Mouse (Mus musculus): ENCODE results near the gene Mta3. TPM values are rescaled to one million over a fixed set of nuclear protein-coding genes. Genes with fewer than 3 reads are reported as not detected.
A peak's percentile ranks its signal among the peaks of the same experiment; 100 is the strongest.

The Mta3 gene
- 42.2 and 45.0 TPM in 2 replicates for polyA plus RNA-seq (2015; fragmentation: Nextera tagmentation; extraction: Ambion mirVana)

DNA sequence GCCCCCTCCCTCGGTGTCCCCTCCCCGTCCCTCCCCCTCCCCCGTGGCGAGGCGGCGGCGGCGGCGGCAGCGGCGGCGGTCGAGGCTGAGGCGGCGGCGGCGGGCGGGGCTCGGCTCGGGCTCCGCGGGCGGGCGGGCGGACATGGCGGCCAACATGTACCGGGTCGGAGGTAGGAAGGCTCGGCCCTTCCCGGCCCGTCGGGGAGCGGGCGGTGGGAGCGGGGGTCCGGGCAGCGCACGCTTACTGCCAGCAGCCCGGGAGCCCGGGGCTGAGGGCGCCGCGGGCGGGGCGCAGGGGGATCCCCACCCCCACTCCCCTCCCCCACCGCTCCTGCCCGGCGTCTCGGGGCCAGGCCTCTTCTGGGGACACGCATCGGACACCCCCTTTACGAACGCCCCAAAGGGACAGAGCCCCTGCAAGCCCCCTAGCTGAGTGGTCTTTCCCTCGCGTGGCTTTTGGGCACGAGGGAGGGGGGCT, at the start of gene Mta3:
Gene Mta3, plus strand, starts transcription at position 48 of the 478 bp plus-strand sequence.
- H3K36me3 ChIP-seq (ENCODE audit: insufficient read depth, low read length), result no peaks in the 10 kb centered on the region
- H3K9me3 ChIP-seq (replicated peaks; ENCODE audit: low read length), result no peaks in the 10 kb centered on the region
- H3K4me1 ChIP-seq (replicated peaks; ENCODE audit: insufficient read depth, low read length), result no peaks in the 10 kb centered on the region
- ATAC-seq (replicated peaks; ENCODE audit: low FRiP score, low read depth), result peak; percentile 39; the same call in 1 of the 2 replicates
- peak within 1 kb of the TSS; percentile 91 for H3K4me3 ChIP-seq (replicated peaks; ENCODE audit: low read depth, low read length)
- peak within 1 kb of the TSS; percentile 97 for H3K27ac ChIP-seq
- DNase-seq (ENCODE audit: low spot score), result peak; percentile 49
- peak within 1 kb of the TSS; percentile 84 for H3K4me2 ChIP-seq (ENCODE audit: low read length)
- peak within 1 kb of the TSS; percentile 97 for H3K9ac ChIP-seq (ENCODE audit: low read depth, low read length)
- H3K27me3 ChIP-seq (ENCODE audit: insufficient read depth, low read length), result no peaks in the 10 kb centered on the region
- WGBS, result 0% methylated on average over 36 of the region's 56 CpGs
- no peak for TF ChIP-seq CTCF (IDR thresholded peaks at IDR 0.05; ENCODE audit: low read depth)

DNA sequence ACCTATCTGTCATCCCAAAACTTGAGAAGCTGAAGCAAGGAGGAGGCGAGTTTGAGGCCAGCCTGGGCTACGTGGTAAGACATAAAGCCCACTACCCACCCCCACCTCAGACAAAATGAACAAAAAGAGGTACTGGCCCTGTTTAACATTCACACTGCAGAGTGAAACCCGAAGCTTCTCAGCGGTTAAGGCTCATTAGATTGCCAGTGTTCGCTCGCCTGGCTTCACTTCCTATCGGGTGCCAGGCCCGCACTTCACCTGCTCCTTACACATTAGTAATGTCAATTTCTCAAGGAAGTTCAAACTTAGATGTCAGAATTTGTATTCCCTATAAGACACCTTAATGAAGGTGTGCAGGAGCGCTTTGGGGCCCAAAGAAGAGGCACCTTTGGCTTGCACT, 48.6 kb upstream of the Mta3 start:
- Histone ChIP-seq H3K4me2 (ENCODE audit: low read length) (no peak overlapping the region), H3K4me1 (replicated peaks; ENCODE audit: insufficient read depth, low read length) (0 out of 2 replicates have a peak, but pooled peaks cover 6% of the 10 kb centered on the region), H3K27me3 (ENCODE audit: insufficient read depth, low read length) (no peaks in the 10 kb centered on the region), H3K9ac (ENCODE audit: low read depth, low read length) (no peak overlapping the region), H3K9me3 (replicated peaks; ENCODE audit: low read length) (no peaks in the 10 kb centered on the region), H3K36me3 (ENCODE audit: insufficient read depth, low read length) (no peaks in the 10 kb centered on the region), H3K4me3 (replicated peaks; ENCODE audit: low read depth, low read length) (no peak overlapping the region), H3K27ac (no peak overlapping the region)
- no peak for ATAC-seq (replicated peaks; ENCODE audit: low FRiP score, low read depth)
- no peak for TF ChIP-seq CTCF (IDR thresholded peaks at IDR 0.05; ENCODE audit: low read depth)
- DNase-seq (ENCODE audit: low spot score), result no peak
- WGBS, result 53% methylated on average over 9 of the region's 9 CpGs

DNA sequence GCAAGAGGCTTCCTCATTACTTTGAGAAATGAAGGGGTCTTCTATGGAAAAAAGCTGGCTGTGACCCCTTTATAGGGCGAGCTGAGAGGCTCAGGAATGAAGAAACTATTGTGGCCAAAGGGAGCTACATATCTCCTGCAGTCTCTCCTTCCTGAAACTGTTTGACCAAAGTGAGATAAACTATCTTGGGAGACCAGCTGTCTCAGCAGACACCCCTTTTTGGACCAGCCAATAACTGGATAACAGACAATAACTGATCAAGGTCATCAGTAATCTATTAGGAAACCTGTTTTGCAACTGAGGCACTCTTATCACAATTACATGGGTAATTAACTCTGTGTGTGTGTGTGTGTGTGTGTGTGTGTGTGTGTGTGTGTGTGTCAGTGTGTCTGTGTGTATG, 47.0 kb upstream of the Mta3 start:
- DNase-seq (ENCODE audit: low spot score) (no peak), ATAC-seq (replicated peaks; ENCODE audit: low FRiP score, low read depth) (no peak)
- Histone ChIP-seq H3K4me3 (replicated peaks; ENCODE audit: low read depth, low read length) (no peak overlapping the region), H3K27me3 (ENCODE audit: insufficient read depth, low read length) (no peaks in the 10 kb centered on the region), H3K9me3 (replicated peaks; ENCODE audit: low read length) (no peaks in the 10 kb centered on the region), H3K4me1 (replicated peaks; ENCODE audit: insufficient read depth, low read length) (0 out of 2 replicates have a peak, but pooled peaks cover 6% of the 10 kb centered on the region), H3K9ac (ENCODE audit: low read depth, low read length) (no peak overlapping the region), H3K27ac (no peak overlapping the region), H3K36me3 (ENCODE audit: insufficient read depth, low read length) (no peaks in the 10 kb centered on the region), H3K4me2 (ENCODE audit: low read length) (no peak overlapping the region)
- 94% methylated on average over 1 of the region's 1 CpGs for WGBS
- no peak for TF ChIP-seq CTCF (IDR thresholded peaks at IDR 0.05; ENCODE audit: low read depth)

- H3K4me1 ChIP-seq (replicated peaks; ENCODE audit: insufficient read depth, low read length), result no peaks in the 10 kb centered on the region
- TF ChIP-seq CTCF (IDR thresholded peaks at IDR 0.05; ENCODE audit: low read depth), result no peak
- DNase-seq (ENCODE audit: low spot score) (no peak), ATAC-seq (replicated peaks; ENCODE audit: low FRiP score, low read depth) (no peak)
- no peaks in the 10 kb centered on the region for H3K36me3 ChIP-seq (ENCODE audit: insufficient read depth, low read length)
- 42% methylated on average over 8 of the region's 8 CpGs for WGBS
- no peak overlapping the region for H3K9ac ChIP-seq (ENCODE audit: low read depth, low read length)
- no peak overlapping the region for H3K4me3 ChIP-seq (replicated peaks; ENCODE audit: low read depth, low read length)
- no peaks in the 10 kb centered on the region for H3K9me3 ChIP-seq (replicated peaks; ENCODE audit: low read length)
- no peak overlapping the region for H3K4me2 ChIP-seq (ENCODE audit: low read length)
- no peaks in the 10 kb centered on the region for H3K27me3 ChIP-seq (ENCODE audit: insufficient read depth, low read length)
- no peak overlapping the region for H3K27ac ChIP-seq
Measured at GRCm38 (mm10) chr17:83664761-83665160, 41.2 kb upstream of the Mta3 start.

DNA sequence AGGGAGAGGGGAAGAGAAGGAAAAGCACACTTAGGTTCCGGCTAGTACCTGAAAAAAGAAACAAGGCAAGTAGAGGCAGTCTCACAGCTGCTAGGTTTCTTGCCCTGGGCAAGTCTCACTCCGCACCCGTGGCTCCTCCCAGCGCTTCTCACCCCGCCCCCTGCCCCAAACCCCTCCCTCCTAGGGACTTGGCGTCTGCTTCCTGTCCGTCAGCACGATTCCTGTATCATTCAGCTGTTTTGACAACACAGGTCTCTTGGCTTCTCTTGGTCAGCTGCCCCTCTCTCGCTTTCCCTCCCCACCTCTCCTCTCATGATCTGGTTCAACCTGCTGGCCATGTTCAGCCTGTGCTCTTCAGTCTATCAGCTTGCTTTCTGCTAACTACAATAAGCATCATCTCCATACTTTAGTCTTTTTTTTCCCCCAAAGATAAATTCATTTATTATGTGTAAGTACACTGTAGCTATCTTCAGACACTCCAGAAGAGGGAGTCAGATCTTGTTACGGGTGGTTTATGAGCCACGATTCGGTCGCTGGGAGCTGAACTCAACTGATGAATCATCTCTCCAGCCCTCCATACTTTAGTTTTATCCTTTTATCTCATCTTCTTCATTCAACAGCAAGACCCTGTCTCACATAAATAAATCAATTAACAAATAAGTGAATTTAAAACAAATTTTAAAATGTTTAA, 39.2 kb upstream of the Mta3 start:
- Histone ChIP-seq H3K9ac (ENCODE audit: low read depth, low read length) (no peak overlapping the region), H3K4me2 (ENCODE audit: low read length) (no peak overlapping the region), H3K27ac (no peak overlapping the region), H3K4me3 (replicated peaks; ENCODE audit: low read depth, low read length) (no peak overlapping the region), H3K27me3 (ENCODE audit: insufficient read depth, low read length) (no peaks in the 10 kb centered on the region), H3K9me3 (replicated peaks; ENCODE audit: low read length) (no peaks in the 10 kb centered on the region), H3K36me3 (ENCODE audit: insufficient read depth, low read length) (no peaks in the 10 kb centered on the region), H3K4me1 (replicated peaks; ENCODE audit: insufficient read depth, low read length) (no peaks in the 10 kb centered on the region)
- TF ChIP-seq CTCF (IDR thresholded peaks at IDR 0.05; ENCODE audit: low read depth), result no peak
- ATAC-seq (replicated peaks; ENCODE audit: low FRiP score, low read depth), result no peak
- 55% methylated on average over 13 of the region's 13 CpGs for WGBS
- no peak for DNase-seq (ENCODE audit: low spot score)

DNA sequence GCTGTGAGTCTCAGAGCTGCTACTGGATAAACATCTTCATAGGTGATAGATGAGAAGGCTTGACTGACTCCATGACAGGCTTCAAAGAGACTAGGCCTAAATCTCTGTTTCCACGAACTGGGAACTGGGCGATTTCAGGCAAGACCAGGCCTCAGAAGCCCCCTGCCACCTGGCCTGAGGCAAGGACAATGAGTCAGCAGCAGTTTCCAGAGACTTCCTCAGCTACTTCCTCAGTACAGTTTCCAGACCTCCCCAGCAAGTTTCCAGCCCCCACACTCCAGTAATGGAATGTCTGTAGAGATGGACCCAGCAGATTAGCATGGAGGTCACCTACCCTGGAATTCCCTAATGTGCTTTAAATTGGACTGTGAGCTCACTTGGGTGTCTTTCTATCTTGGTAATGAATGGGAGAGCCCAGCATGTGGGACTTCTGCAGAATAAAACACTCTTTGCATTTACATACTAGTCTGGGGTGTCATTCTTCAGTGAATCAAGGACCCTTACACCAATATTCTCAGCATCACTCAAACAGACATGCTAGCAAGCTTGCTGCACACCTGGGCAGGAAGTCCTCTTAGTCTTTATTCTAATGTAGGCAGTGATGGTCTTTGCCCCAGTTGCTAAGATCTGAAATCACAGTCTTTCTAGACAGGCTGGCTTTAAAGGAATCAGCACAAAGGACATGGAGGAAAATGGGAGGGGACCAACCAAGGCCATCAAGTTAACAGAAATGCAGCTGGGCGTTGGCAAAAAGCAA, 37.9 kb upstream of the Mta3 start:
- H3K9me3 ChIP-seq (replicated peaks; ENCODE audit: low read length), result no peaks in the 10 kb centered on the region
- no peak overlapping the region for H3K27ac ChIP-seq
- no peak for TF ChIP-seq CTCF (IDR thresholded peaks at IDR 0.05; ENCODE audit: low read depth)
- H3K4me2 ChIP-seq (ENCODE audit: low read length), result no peak overlapping the region
- H3K36me3 ChIP-seq (ENCODE audit: insufficient read depth, low read length), result no peaks in the 10 kb centered on the region
- H3K9ac ChIP-seq (ENCODE audit: low read depth, low read length), result no peak overlapping the region
- no peaks in the 10 kb centered on the region for H3K4me1 ChIP-seq (replicated peaks; ENCODE audit: insufficient read depth, low read length)
- H3K4me3 ChIP-seq (replicated peaks; ENCODE audit: low read depth, low read length), result no peak overlapping the region
- 77% methylated on average over 3 of the region's 3 CpGs for WGBS
- ATAC-seq (replicated peaks; ENCODE audit: low FRiP score, low read depth) (no peak), DNase-seq (ENCODE audit: low spot score) (no peak)
- H3K27me3 ChIP-seq (ENCODE audit: insufficient read depth, low read length), result no peaks in the 10 kb centered on the region

Measured in kidney, postnatal 0 days (tissue).